Mouse (Mus musculus) megakaryocyte, embryonic 14.5 days (primary cell): Measurements from ENCODE around the gene Glis1.

Experiments
- FLI1 ChIP-seq: IDR thresholded peaks from 2 replicates; pipeline ENCODE4 v1.6.1; 2012; ENCODE audit warnings: low read length, inconsistent platforms, mixed read lengths
- GATA1 ChIP-seq: IDR thresholded peaks from 3 replicates; pipeline ENCODE4 v1.6.1; 2012; ENCODE audit warnings: mixed read lengths, low read length, inconsistent platforms, borderline replicate concordance

GRCm38 (mm10) chr4:107637670-107638069, 203.3 kb downstream of the Glis1 start:
- TF ChIP-seq FLI1 (no peak), GATA1 (no peak)
